Mouse (Mus musculus) cerebellum, adult 18-20 months (tissue): ENCODE data around the gene Emx2.

ENCODE experiments used
- DNase-seq, 2 experiments: peaks; one replicate each; pipeline ENCODE4 v3.0.0; 2021

The Emx2 gene

DNA sequence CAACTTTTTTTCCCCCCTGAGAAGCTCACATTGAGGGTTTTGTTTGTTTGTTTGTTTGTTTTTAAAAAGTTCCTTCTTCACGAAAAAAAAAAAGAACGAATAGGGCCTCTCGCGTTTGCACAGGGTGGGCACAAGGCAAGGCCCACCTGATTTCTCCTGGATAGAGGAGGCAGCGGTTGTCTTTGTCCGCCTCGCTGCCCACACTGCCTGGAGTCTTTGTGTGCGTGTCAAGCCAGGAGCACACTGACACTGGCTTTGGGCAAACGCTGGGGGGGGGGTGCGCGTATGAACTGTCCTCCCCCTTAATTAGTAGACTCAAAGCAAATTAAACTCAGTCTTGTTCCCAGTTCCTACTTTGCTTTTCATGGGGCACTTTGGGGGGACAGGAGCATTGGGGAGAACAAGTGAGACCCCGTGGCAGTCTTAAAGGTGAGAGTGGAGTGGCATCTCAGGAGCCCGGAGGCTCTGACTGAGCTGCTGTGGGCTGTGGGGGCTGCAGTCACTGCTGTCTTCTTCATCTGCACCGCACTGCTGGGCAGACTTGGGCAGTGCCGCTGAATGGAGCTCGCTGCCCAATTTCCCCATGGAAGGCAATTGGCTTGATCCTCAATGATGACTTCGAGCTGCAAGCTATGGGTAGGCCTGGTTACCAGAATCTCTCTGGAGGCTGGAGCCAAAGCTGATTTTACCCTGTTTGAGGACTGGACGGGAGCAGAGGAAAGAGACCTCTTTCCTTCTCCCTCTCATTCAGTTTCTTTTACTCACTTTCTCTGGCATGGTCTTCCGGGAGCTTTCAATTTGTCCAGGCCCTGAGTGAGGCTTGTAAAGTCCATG lies 4.5 kb downstream of the Emx2 start:
- DNase-seq: no peak

DNA sequence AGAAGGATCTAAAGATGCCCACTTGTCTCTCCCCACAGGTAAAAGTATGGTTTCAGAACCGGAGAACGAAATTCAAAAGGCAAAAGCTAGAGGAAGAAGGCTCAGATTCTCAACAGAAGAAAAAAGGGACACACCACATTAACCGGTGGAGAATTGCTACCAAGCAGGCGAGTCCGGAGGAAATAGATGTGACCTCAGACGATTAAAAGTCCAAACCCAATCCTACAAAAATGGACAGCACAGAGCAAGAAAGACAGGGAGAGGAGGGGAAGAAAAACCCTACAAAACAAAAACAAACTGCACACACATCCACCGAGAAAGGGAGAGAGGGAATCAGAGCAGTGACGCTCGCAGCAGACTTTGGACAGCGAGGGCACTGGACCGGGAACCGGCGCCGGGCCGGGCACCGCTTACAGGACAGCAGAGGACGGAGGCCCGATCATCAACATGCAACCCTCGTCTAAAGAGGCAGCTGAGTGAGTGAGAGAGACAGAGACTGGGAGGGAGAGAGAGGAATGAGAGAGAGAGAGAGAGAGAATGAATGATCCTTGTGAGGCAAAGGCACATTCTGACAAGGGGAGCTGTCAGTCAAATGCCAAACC lies 5.8 kb downstream of the Emx2 start:
- DNase-seq: no peak

DNA sequence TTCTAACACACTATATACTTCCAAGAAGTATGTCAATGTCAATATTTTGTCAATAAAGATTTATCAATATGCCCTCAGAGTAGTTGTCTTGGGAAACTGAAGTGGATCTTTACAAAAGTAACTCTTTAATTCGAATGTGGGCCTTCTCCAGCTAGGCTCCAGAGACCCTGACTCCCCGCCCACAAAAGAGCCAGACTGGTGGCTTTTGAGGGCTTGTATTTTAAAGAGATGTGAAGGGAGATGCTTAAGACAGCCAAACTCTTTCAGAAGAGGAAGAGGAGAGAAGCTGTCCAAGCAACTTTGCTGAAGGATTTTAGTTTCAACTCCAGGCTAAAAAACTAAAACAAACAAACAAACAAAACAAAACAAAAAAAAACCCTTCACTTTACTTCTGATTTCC lies 7.1 kb downstream of the Emx2 start:
- no peak for DNase-seq

GRCm38 (mm10) chr19:59465751-59466410 lies 7.7 kb downstream of the Emx2 start:
- no peak for DNase-seq

- DNase-seq: no peak
These were observed 8.3 kb downstream of the Emx2 start for GRCm38 (mm10) chr19:59466417-59466937.

DNA sequence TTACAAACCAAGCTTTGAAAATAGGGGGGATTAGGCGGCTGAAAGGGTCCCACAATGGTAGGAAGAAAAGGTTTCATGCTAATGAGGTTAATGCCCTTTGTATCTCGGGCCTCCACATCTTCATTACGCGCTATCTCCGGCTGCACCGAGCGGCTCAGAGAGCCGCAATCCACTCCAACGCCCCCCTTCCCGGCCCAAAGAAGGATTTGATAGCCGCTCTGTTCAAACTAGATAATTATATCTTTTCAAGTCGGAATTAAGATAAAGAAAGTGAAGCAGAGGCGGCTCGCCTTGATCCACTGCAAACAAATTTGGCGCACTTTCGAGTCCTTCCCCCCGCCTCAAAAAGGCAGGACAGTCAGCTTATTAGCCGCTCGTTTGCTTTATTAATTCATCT lies 8.8 kb downstream of the Emx2 start:
- DNase-seq: no peak

- DNase-seq: no peak
These were observed 9.4 kb downstream of the Emx2 start for GRCm38 (mm10) chr19:59467413-59468064.

DNA sequence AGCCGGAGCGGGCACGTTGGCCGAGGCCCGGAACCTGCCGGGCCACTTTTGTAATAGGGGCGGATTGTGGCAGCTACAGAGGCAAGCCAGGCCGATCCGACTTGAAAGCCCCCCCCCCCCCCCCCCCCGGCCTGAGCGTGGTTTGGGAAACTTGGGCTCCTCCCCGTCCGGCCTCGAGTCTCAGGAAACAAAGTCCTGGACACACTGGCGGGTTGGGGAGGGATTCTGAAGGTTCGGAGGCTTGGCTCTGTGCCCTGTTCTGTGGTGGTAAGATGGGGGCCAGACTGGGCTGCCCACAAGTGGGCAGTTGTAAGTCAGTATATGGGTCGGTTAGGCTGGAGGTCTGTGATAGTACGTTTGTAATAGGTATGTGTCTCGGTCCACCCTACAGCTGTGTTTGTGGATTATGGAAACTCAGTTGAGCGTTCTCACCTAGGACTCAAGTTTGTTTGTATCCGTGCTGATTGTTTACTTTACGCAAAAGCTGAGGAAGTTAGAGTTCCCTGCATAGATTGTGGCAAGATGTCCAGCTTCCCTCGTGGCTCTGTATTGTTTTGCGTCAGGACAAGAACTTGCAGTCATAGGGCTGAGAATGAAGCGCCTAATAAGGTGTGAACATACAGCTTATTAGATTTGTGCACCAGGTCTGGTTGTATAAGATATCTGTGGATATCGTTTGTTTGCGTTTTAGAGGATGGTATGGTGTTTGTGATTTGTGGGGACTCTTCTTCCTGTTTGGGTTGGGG lies 10.1 kb downstream of the Emx2 start:
- no peak for DNase-seq

DNA sequence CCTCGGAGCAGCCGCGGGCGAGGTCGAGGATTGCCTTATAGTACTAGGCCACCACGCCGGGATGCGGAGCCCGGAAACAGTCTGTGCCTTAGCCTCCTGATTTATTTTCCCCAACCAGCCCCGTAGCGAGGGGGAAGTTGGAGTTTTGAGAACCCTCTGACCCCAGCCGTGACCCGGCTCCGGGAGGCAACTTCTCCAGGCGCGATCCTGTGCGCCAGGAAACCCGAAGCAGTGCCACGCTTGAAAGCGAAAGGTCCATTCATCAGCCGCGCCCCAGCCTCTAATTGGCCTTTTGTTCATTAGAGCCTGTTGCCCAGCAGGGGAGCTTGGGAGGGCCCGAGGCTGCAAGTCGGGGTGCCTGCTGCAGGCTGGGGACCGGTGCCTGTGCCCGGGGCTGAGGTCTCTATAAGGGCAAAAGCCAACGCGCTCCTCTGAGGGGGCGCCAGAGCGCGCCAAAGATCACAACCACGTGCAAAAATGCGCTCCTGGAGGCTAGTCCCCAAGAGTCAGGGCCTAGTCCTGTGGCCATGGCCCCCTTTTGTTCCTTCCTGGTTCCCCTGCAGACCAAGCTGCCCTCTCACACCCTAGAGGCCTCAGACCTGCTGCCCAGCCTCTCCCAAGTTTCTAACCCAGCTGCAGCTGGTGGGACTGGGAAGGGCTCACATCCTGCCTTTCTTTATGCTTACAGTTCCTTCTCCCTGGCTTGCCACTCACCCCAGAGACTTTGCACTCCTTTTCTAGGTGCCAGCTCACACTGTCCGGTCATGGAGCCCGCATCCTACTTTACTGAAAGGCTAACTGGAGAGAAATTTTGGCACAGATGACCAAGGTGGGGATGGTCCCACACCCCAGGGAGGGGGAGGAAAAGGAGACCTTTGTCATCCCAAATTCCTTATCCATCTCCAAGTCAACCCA lies 11.1 kb downstream of the Emx2 start:
- DNase-seq: no peak

GRCm38 (mm10) chr19:59470074-59470630 lies 12.0 kb downstream of the Emx2 start:
- DNase-seq: no peak

- DNase-seq: no peak
These were observed 12.7 kb downstream of the Emx2 start for GRCm38 (mm10) chr19:59470913-59471312.

GRCm38 (mm10) chr19:59472844-59473243 lies 14.7 kb downstream of the Emx2 start:
- DNase-seq: no peak

GRCm38 (mm10) chr19:59479912-59480311 lies 21.7 kb downstream of the Emx2 start:
- no peak for DNase-seq

GRCm38 (mm10) chr19:59480563-59480962 lies 22.4 kb downstream of the Emx2 start:
- no peak for DNase-seq

- DNase-seq: no peak
These were observed 34.1 kb downstream of the Emx2 start for GRCm38 (mm10) chr19:59492258-59492657.

- no peak for DNase-seq
These were observed 38.7 kb downstream of the Emx2 start for GRCm38 (mm10) chr19:59496832-59497231.

GRCm38 (mm10) chr19:59508896-59509295 lies 50.7 kb downstream of the Emx2 start:
- no peak for DNase-seq

GRCm38 (mm10) chr19:59513181-59513580 lies 55.0 kb downstream of the Emx2 start:
- DNase-seq: no peak
